Mouse (Mus musculus): Measurements from ENCODE around the gene Hist1h2bb. TPM values are rescaled to one million over a fixed set of nuclear protein-coding genes. Genes with fewer than 3 reads are reported as not detected.
"Not testable (repeated sequence)": the region's sequence is repeated elsewhere in the genome, so short reads cannot be mapped to it uniquely, and the experiment has no call there.

Hist1h2bb gene
- polyA plus RNA-seq, 1 experiment from 2014 or later: 2.1 TPM

GRCm38 (mm10) chr13:23742007-23742406 is 4.5 kb upstream of the Hist1h2bb start:
- no peak overlapping the region for H3K27ac ChIP-seq (replicated peaks)
- H3K9me3 ChIP-seq (replicated peaks): no peaks in the 10 kb centered on the region
- no peak overlapping the region for H3K9ac ChIP-seq
- H3K4me3 ChIP-seq (replicated peaks): no peak overlapping the region
- H3K4me2 ChIP-seq (replicated peaks): no peak overlapping the region
- peaks cover 14% of the 10 kb centered on the region; the same call in 1 of the 2 replicates for H3K4me1 ChIP-seq
- no peaks in the 10 kb centered on the region for H3K36me3 ChIP-seq
- ATAC-seq (ENCODE audit: insufficient number of reproducible peaks, low FRiP score, low TSS enrichment, low read depth): no peak
- H3K27me3 ChIP-seq: no peaks in the 10 kb centered on the region

DNA sequence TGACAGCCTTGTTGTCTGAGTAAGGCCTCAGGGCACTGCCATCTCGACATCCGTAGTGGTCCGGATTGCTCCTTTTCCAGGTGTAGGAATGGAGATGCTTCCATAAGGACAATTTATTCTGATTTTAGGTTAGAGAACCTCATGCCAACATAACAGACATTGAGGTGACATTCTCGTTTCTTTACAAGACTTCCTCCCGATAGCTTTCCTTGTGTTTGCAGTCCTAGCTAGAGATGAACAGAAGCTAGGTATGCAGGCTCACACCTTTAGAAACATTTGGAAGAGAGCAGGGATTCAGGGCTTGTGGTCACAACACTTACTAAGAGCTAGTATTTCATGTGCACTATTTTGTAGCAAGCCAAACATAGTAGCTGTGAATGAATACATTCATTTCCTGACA is 3.3 kb upstream of the Hist1h2bb start:
- Histone ChIP-seq H3K27ac (replicated peaks) (no peak overlapping the region; the same call in 1 of the 2 replicates), H3K36me3 (no peaks in the 10 kb centered on the region), H3K4me1 (peaks cover 22% of the 10 kb centered on the region), H3K9me3 (replicated peaks) (no peaks in the 10 kb centered on the region), H3K4me2 (replicated peaks) (no peak overlapping the region), H3K4me3 (replicated peaks) (no peak overlapping the region), H3K27me3 (no peaks in the 10 kb centered on the region), H3K9ac (no peak overlapping the region)
- 65% methylated on average over 5 of the region's 5 CpGs for WGBS
- no peak for ATAC-seq (ENCODE audit: insufficient number of reproducible peaks, low FRiP score, low TSS enrichment, low read depth)

DNA sequence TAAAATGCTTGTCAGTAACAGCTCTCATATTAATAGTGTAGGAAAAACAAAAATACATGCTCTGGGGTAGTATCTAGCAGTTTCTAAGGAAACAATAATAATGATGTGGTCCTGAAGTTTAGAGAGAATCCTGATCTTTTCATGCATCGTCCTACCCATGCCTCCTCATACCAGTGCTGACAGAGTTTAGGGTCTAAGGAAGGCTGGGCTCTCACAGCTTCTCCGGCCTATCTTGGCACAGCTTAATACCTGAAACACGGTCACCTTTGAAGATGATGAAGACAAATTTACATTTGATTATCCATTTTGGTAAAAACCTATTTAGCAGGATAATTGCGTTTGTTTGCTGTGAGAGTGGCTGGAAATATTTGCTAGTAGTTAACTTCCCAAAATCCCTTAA is 2.6 kb upstream of the Hist1h2bb start:
- H3K27me3 ChIP-seq: no peaks in the 10 kb centered on the region
- peak overlapping the region; percentile 52 for H3K4me2 ChIP-seq (replicated peaks)
- H3K36me3 ChIP-seq: no peaks in the 10 kb centered on the region
- no peak overlapping the region for H3K27ac ChIP-seq (replicated peaks)
- no peak for ATAC-seq (ENCODE audit: insufficient number of reproducible peaks, low FRiP score, low TSS enrichment, low read depth)
- H3K4me3 ChIP-seq (replicated peaks): peak overlapping the region; percentile 43
- H3K9ac ChIP-seq: no peak overlapping the region
- H3K4me1 ChIP-seq: peaks cover 27% of the 10 kb centered on the region
- H3K9me3 ChIP-seq (replicated peaks): no peaks in the 10 kb centered on the region
- 31% methylated on average over 4 of the region's 4 CpGs for WGBS

DNA sequence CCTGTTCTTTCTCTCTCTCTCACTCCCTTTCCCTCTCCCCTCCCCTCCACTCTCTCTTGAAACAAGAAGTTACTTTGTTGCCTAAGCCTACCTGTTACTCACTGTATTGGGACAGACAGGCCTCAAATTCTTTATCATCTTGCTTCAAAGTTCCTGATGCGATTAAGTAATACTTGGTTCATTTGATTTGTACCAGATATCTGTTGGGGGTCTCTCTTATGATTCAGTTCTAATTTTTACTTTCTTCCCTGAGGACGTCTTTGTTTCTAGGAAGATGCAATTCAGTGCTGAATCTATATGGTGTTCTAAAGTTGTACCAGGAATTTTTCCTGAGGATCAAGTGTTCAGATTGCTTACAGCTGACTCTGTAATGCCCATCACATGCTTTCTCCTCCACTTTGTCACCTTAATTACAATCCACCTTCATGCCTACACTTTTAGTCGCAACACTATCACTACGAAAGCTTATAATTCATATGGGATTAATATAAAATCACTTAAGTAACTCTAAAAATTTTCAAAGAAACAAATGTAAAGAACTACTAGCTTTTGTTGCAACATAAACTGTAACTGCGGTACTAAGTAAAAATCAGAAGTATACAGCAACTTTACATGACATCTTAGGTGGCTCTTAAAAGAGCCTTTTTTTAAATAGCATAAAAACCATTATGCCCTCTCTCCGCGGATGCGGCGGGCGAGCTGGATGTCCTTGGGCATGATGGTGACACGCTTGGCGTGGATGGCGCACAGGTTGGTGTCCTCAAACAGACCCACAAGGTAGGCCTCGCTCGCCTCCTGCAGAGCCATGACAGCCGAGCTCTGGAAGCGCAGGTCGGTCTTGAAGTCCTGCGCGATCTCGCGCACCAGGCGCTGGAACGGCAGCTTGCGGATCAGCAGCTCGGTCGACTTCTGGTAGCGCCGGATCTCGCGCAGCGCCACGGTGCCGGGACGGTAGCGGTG is 1.8 kb upstream of the Hist1h2bb start:
- Histone ChIP-seq H3K4me1 (peaks cover 23% of the 10 kb centered on the region), H3K27me3 (no peaks in the 10 kb centered on the region), H3K36me3 (no peaks in the 10 kb centered on the region), H3K27ac (replicated peaks) (peak overlapping the region; percentile 69), H3K4me3 (replicated peaks) (peak overlapping the region; percentile 43), H3K4me2 (replicated peaks) (peak overlapping the region; percentile 52), H3K9ac (no peak overlapping the region), H3K9me3 (replicated peaks) (no peaks in the 10 kb centered on the region)
- 1% methylated on average over 15 of the region's 36 CpGs for WGBS
- no peak for ATAC-seq (ENCODE audit: insufficient number of reproducible peaks, low FRiP score, low TSS enrichment, low read depth)

DNA sequence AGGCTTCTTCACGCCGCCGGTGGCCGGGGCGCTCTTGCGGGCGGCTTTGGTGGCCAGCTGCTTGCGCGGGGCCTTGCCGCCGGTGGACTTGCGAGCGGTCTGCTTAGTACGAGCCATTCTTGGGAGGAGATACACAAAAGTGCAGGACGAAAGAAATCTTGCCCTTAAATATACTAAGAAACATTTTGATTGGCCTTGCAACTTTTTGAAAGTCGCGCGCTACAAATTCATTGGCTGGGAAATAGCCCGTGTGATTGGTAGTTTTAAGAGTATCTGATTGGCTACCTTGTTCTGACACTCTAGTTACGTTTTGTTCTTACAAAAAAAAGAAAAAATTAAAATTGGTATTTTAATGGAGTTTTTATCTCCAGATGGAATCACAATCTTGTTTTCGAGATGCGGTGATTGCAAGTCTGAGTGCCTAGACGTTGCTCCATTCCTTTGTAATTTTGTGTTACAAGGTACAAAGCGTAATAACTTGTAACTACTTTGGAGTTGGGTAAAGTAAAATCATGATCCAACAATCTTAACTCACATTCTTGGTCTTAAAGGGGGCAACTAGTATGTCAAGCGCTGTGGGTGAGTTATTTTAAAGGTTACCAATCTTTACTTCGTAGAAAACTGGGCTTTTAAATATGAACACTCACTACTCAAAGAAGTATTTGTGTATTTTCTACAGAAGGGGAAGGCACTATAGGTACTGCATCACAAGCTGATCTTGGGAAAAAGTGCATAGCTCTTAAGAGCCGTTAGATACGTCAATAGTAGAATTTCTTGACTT is 963 bp upstream of the Hist1h2bb start, which contains the start of gene Hist1h3c:
Gene Hist1h3c (minus strand): TSS at position 222 of the 781 bp plus-strand sequence.
- Histone ChIP-seq H3K27ac (replicated peaks) (peak within 1 kb of the TSS; percentile 98), H3K27me3 (no peaks in the 10 kb centered on the region), H3K4me3 (replicated peaks) (peak within 1 kb of the TSS; percentile 43), H3K9ac (peak within 1 kb of the TSS; percentile 18; the same call in 1 of the 2 replicates), H3K4me1 (peaks cover 19% of the 10 kb centered on the region), H3K36me3 (no peaks in the 10 kb centered on the region), H3K9me3 (replicated peaks) (no peaks in the 10 kb centered on the region), H3K4me2 (replicated peaks) (peak within 1 kb of the TSS; percentile 52)
- peak; percentile 76 for ATAC-seq (ENCODE audit: insufficient number of reproducible peaks, low FRiP score, low TSS enrichment, low read depth)
- WGBS: under 1% methylated on average over 25 of the region's 28 CpGs

GRCm38 (mm10) chr13:23747081-23747891 is 752 bp downstream of the Hist1h2bb start:
- ATAC-seq (ENCODE audit: insufficient number of reproducible peaks, low FRiP score, low TSS enrichment, low read depth): no peak
- Histone ChIP-seq H3K4me2 (replicated peaks) (peak overlapping the region; percentile 52), H3K27ac (replicated peaks) (peak overlapping the region; percentile 98), H3K9ac (no peak overlapping the region), H3K4me3 (replicated peaks) (peak overlapping the region; percentile 43), H3K36me3 (no peaks in the 10 kb centered on the region), H3K9me3 (replicated peaks) (no peaks in the 10 kb centered on the region), H3K4me1 (peaks cover 18% of the 10 kb centered on the region), H3K27me3 (no peaks in the 10 kb centered on the region)
- WGBS: 4% methylated on average over 13 of the region's 13 CpGs

- H3K4me1 ChIP-seq: peaks cover 22% of the 10 kb centered on the region
- peak overlapping the region; percentile 98 for H3K27ac ChIP-seq (replicated peaks)
- H3K4me2 ChIP-seq (replicated peaks): peak overlapping the region; percentile 52
- H3K9me3 ChIP-seq (replicated peaks): no peaks in the 10 kb centered on the region
- no peaks in the 10 kb centered on the region for H3K36me3 ChIP-seq
- no peak for ATAC-seq (ENCODE audit: insufficient number of reproducible peaks, low FRiP score, low TSS enrichment, low read depth)
- H3K9ac ChIP-seq: no peak overlapping the region
- no peaks in the 10 kb centered on the region for H3K27me3 ChIP-seq
- H3K4me3 ChIP-seq (replicated peaks): no peak overlapping the region; the same call in 1 of the 2 replicates
- 4% methylated on average over 4 of the region's 4 CpGs for WGBS
These were observed 1.4 kb downstream of the Hist1h2bb start for GRCm38 (mm10) chr13:23747892-23748288.

GRCm38 (mm10) chr13:23749563-23750121 is 3.1 kb downstream of the Hist1h2bb start:
- Histone ChIP-seq H3K9ac (no peak overlapping the region), H3K4me1 (peaks cover 23% of the 10 kb centered on the region)
- 89% methylated on average over 5 of the region's 5 CpGs for WGBS

GRCm38 (mm10) chr13:23750839-23751477 is 4.4 kb downstream of the Hist1h2bb start, which contains the start of gene Hist1h2ab:
Hist1h2ab (plus strand) TSS chr13:23751126.
- ATAC-seq (ENCODE audit: insufficient number of reproducible peaks, low FRiP score, low TSS enrichment, low read depth): peak; percentile 43; the same call in 1 of the 2 replicates
- not testable (repeated sequence) for H3K36me3 ChIP-seq; H3K27me3 ChIP-seq; H3K9me3 ChIP-seq (replicated peaks); H3K9ac ChIP-seq
- peak within 1 kb of the TSS; percentile 67 for H3K4me2 ChIP-seq (replicated peaks)
- peaks cover 23% of the 10 kb centered on the region for H3K4me1 ChIP-seq
- H3K27ac ChIP-seq (replicated peaks): peak within 1 kb of the TSS; percentile 94
- WGBS: 1% methylated on average over 31 of the region's 47 CpGs
- H3K4me3 ChIP-seq (replicated peaks): peak within 1 kb of the TSS; percentile 45

More at GRCm38 (mm10) chr13:23749563-23750121, 3.1 kb downstream of the Hist1h2bb start:
- peak overlapping the region; percentile 90; the same call in 1 of the 2 replicates for H3K27ac ChIP-seq (replicated peaks)
- H3K4me3 ChIP-seq (replicated peaks): no peak overlapping the region
- H3K9me3 ChIP-seq (replicated peaks): no peaks in the 10 kb centered on the region
- no peak for ATAC-seq (ENCODE audit: insufficient number of reproducible peaks, low FRiP score, low TSS enrichment, low read depth)
- no peaks in the 10 kb centered on the region for H3K36me3 ChIP-seq
- no peak overlapping the region for H3K4me2 ChIP-seq (replicated peaks)
- no peaks in the 10 kb centered on the region for H3K27me3 ChIP-seq

DNA sequence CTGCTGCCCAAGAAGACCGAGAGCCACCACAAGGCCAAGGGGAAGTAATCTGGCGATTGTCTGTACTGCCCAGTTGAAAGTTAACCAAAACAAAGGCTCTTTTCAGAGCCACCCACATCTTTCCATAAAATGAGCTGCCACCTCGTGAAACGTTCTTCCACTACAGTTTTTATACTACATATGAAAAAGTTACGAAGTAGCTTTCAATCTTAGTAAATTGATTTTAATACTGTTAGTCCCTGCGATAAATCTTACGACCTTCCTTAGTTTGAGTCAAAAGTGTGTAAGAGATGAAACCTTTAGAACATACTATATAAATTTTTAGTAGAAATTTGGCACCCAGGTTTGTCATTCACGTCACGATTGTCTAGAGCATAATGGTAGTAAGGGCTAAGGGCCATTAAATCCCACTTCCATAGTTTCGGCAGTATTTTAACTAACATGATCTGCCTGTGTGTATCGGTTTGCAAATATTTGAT is 5.0 kb downstream of the Hist1h2bb start:
- Histone ChIP-seq H3K27ac (replicated peaks) (peak overlapping the region; percentile 94), H3K9ac (no peak overlapping the region), H3K9me3 (replicated peaks) (no peaks in the 10 kb centered on the region), H3K27me3 (no peaks in the 10 kb centered on the region), H3K4me2 (replicated peaks) (peak overlapping the region; percentile 67), H3K4me3 (replicated peaks) (peak overlapping the region; percentile 45), H3K4me1 (peaks cover 23% of the 10 kb centered on the region), H3K36me3 (no peaks in the 10 kb centered on the region)
- ATAC-seq (ENCODE audit: insufficient number of reproducible peaks, low FRiP score, low TSS enrichment, low read depth): no peak
- WGBS: under 1% methylated on average over 11 of the region's 11 CpGs
